Mouse (Mus musculus): Measurements from ENCODE around the gene Parp8. TPM values are rescaled to one million over a fixed set of nuclear protein-coding genes. Genes with fewer than 3 reads are reported as not detected.
A peak's percentile ranks its signal among the peaks of the same experiment; 100 is the strongest.

Gene Parp8
- polyA plus RNA-seq, 1 experiment from 2014 or later, result 18.3 TPM

- Histone ChIP-seq H3K4me1 (ENCODE audit: control insufficient read depth, insufficient read depth, low read length) (no peaks in the 10 kb centered on the region), H3K36me3 (ENCODE audit: control insufficient read depth, insufficient read depth, low read length) (no peaks in the 10 kb centered on the region), H3K4me2 (ENCODE audit: low read depth, severe bottlenecking) (no peak overlapping the region), H3K9me3 (ENCODE audit: control insufficient read depth, low read length) (no peaks in the 10 kb centered on the region), H3K27me3 (ENCODE audit: control insufficient read depth, insufficient read depth, low read length) (no peaks in the 10 kb centered on the region), H3K9ac (ENCODE audit: low read length) (no peak overlapping the region), H3K27ac (replicated peaks; ENCODE audit: low read depth, low read length) (no peak overlapping the region), H3K4me3 (ENCODE audit: low read depth, low read length) (no peak overlapping the region)
- ATAC-seq (ENCODE audit: insufficient number of reproducible peaks, low FRiP score, low TSS enrichment, low read depth) (no peak), DNase-seq (ENCODE audit: low spot score) (no peak)
- 94% methylated on average over 5 of the region's 5 CpGs for WGBS
Observed at GRCm38 (mm10) chr13:116903394-116903793, 121.9 kb downstream of the Parp8 start.

GRCm38 (mm10) chr13:116898395-116898794 lies 126.9 kb downstream of the Parp8 start:
- Histone ChIP-seq H3K4me3 (ENCODE audit: low read depth, low read length) (no peak overlapping the region), H3K9ac (ENCODE audit: low read length) (no peak overlapping the region), H3K27ac (replicated peaks; ENCODE audit: low read depth, low read length) (no peak overlapping the region), H3K27me3 (ENCODE audit: control insufficient read depth, insufficient read depth, low read length) (no peaks in the 10 kb centered on the region), H3K4me2 (ENCODE audit: low read depth, severe bottlenecking) (no peak overlapping the region), H3K4me1 (ENCODE audit: control insufficient read depth, insufficient read depth, low read length) (no peaks in the 10 kb centered on the region), H3K36me3 (ENCODE audit: control insufficient read depth, insufficient read depth, low read length) (no peaks in the 10 kb centered on the region), H3K9me3 (ENCODE audit: control insufficient read depth, low read length) (no peaks in the 10 kb centered on the region)
- WGBS, result 90% methylated on average over 5 of the region's 5 CpGs
- no peak for DNase-seq (ENCODE audit: low spot score)
- ATAC-seq (ENCODE audit: insufficient number of reproducible peaks, low FRiP score, low TSS enrichment, low read depth), result no peak

- WGBS, result 90% methylated on average over 1 of the region's 1 CpGs
- H3K27ac ChIP-seq (replicated peaks; ENCODE audit: low read depth, low read length), result no peak overlapping the region
- ATAC-seq (ENCODE audit: insufficient number of reproducible peaks, low FRiP score, low TSS enrichment, low read depth) (no peak), DNase-seq (ENCODE audit: low spot score) (no peak)
- H3K4me1 ChIP-seq (ENCODE audit: control insufficient read depth, insufficient read depth, low read length), result no peaks in the 10 kb centered on the region
- no peak overlapping the region for H3K4me3 ChIP-seq (ENCODE audit: low read depth, low read length)
- H3K9me3 ChIP-seq (ENCODE audit: control insufficient read depth, low read length), result no peaks in the 10 kb centered on the region
- H3K36me3 ChIP-seq (ENCODE audit: control insufficient read depth, insufficient read depth, low read length), result no peaks in the 10 kb centered on the region
- H3K9ac ChIP-seq (ENCODE audit: low read length), result no peak overlapping the region
- no peak overlapping the region for H3K4me2 ChIP-seq (ENCODE audit: low read depth, severe bottlenecking)
- no peaks in the 10 kb centered on the region for H3K27me3 ChIP-seq (ENCODE audit: control insufficient read depth, insufficient read depth, low read length)
Observed at GRCm38 (mm10) chr13:116897711-116898110, 127.6 kb downstream of the Parp8 start.

GRCm38 (mm10) chr13:116884422-116884942 lies 140.9 kb downstream of the Parp8 start:
- 58% methylated on average over 9 of the region's 9 CpGs for WGBS

GRCm38 (mm10) chr13:116882226-116882625 lies 143.1 kb downstream of the Parp8 start:
- no peak for DNase-seq (ENCODE audit: low spot score)
- WGBS, result 89% methylated on average over 7 of the region's 7 CpGs
- no peak for ATAC-seq (ENCODE audit: insufficient number of reproducible peaks, low FRiP score, low TSS enrichment, low read depth)

More at GRCm38 (mm10) chr13:116884422-116884942, 140.9 kb downstream of the Parp8 start:
- Histone ChIP-seq H3K4me2 (ENCODE audit: low read depth, severe bottlenecking) (no peak overlapping the region), H3K9ac (ENCODE audit: low read length) (no peak overlapping the region), H3K4me1 (ENCODE audit: control insufficient read depth, insufficient read depth, low read length) (no peaks in the 10 kb centered on the region), H3K4me3 (ENCODE audit: low read depth, low read length) (no peak overlapping the region), H3K27me3 (ENCODE audit: control insufficient read depth, insufficient read depth, low read length) (no peaks in the 10 kb centered on the region), H3K27ac (replicated peaks; ENCODE audit: low read depth, low read length) (no peak overlapping the region), H3K9me3 (ENCODE audit: control insufficient read depth, low read length) (no peaks in the 10 kb centered on the region), H3K36me3 (ENCODE audit: control insufficient read depth, insufficient read depth, low read length) (no peaks in the 10 kb centered on the region)
- ATAC-seq (ENCODE audit: insufficient number of reproducible peaks, low FRiP score, low TSS enrichment, low read depth), result peak; percentile 38; the same call in 1 of the 2 replicates
- DNase-seq (ENCODE audit: low spot score), result no peak

GRCm38 (mm10) chr13:116879580-116880192 lies 145.7 kb downstream of the Parp8 start:
- Histone ChIP-seq H3K9me3 (ENCODE audit: control insufficient read depth, low read length) (no peaks in the 10 kb centered on the region), H3K4me1 (ENCODE audit: control insufficient read depth, insufficient read depth, low read length) (no peaks in the 10 kb centered on the region), H3K9ac (ENCODE audit: low read length) (no peak overlapping the region), H3K27me3 (ENCODE audit: control insufficient read depth, insufficient read depth, low read length) (no peaks in the 10 kb centered on the region), H3K36me3 (ENCODE audit: control insufficient read depth, insufficient read depth, low read length) (no peaks in the 10 kb centered on the region), H3K4me2 (ENCODE audit: low read depth, severe bottlenecking) (no peak overlapping the region), H3K27ac (replicated peaks; ENCODE audit: low read depth, low read length) (no peak overlapping the region), H3K4me3 (ENCODE audit: low read depth, low read length) (no peak overlapping the region)
- ATAC-seq (ENCODE audit: insufficient number of reproducible peaks, low FRiP score, low TSS enrichment, low read depth) (no peak), DNase-seq (ENCODE audit: low spot score) (no peak)
- 89% methylated on average over 10 of the region's 10 CpGs for WGBS

More at GRCm38 (mm10) chr13:116882226-116882625, 143.1 kb downstream of the Parp8 start:
- H3K4me1 ChIP-seq (ENCODE audit: control insufficient read depth, insufficient read depth, low read length), result no peaks in the 10 kb centered on the region
- H3K36me3 ChIP-seq (ENCODE audit: control insufficient read depth, insufficient read depth, low read length), result no peaks in the 10 kb centered on the region
- H3K27ac ChIP-seq (replicated peaks; ENCODE audit: low read depth, low read length), result no peak overlapping the region
- H3K9ac ChIP-seq (ENCODE audit: low read length), result no peak overlapping the region
- no peak overlapping the region for H3K4me3 ChIP-seq (ENCODE audit: low read depth, low read length)
- H3K4me2 ChIP-seq (ENCODE audit: low read depth, severe bottlenecking), result no peak overlapping the region
- no peaks in the 10 kb centered on the region for H3K27me3 ChIP-seq (ENCODE audit: control insufficient read depth, insufficient read depth, low read length)
- H3K9me3 ChIP-seq (ENCODE audit: control insufficient read depth, low read length), result no peaks in the 10 kb centered on the region

GRCm38 (mm10) chr13:116870221-116870620 lies 155.1 kb downstream of the Parp8 start:
- ATAC-seq (ENCODE audit: insufficient number of reproducible peaks, low FRiP score, low TSS enrichment, low read depth) (no peak), DNase-seq (ENCODE audit: low spot score) (no peak)
- H3K9ac ChIP-seq (ENCODE audit: low read length), result no peak overlapping the region
- H3K9me3 ChIP-seq (ENCODE audit: control insufficient read depth, low read length), result no peaks in the 10 kb centered on the region
- no peaks in the 10 kb centered on the region for H3K27me3 ChIP-seq (ENCODE audit: control insufficient read depth, insufficient read depth, low read length)
- H3K4me3 ChIP-seq (ENCODE audit: low read depth, low read length), result no peak overlapping the region
- H3K36me3 ChIP-seq (ENCODE audit: control insufficient read depth, insufficient read depth, low read length), result peaks cover 2% of the 10 kb centered on the region; the same call in 1 of the 2 replicates
- H3K27ac ChIP-seq (replicated peaks; ENCODE audit: low read depth, low read length), result no peak overlapping the region
- no peak overlapping the region for H3K4me2 ChIP-seq (ENCODE audit: low read depth, severe bottlenecking)
- 67% methylated on average over 1 of the region's 1 CpGs for WGBS
- H3K4me1 ChIP-seq (ENCODE audit: control insufficient read depth, insufficient read depth, low read length), result no peaks in the 10 kb centered on the region

- H3K27ac ChIP-seq (replicated peaks; ENCODE audit: low read depth, low read length), result no peak overlapping the region
- no peaks in the 10 kb centered on the region for H3K9me3 ChIP-seq (ENCODE audit: control insufficient read depth, low read length)
- WGBS, result 88% methylated on average over 5 of the region's 5 CpGs
- ATAC-seq (ENCODE audit: insufficient number of reproducible peaks, low FRiP score, low TSS enrichment, low read depth) (no peak), DNase-seq (ENCODE audit: low spot score) (no peak)
- H3K4me1 ChIP-seq (ENCODE audit: control insufficient read depth, insufficient read depth, low read length), result no peaks in the 10 kb centered on the region
- no peaks in the 10 kb centered on the region for H3K36me3 ChIP-seq (ENCODE audit: control insufficient read depth, insufficient read depth, low read length)
- H3K4me2 ChIP-seq (ENCODE audit: low read depth, severe bottlenecking), result no peak overlapping the region
- no peak overlapping the region for H3K9ac ChIP-seq (ENCODE audit: low read length)
- no peaks in the 10 kb centered on the region for H3K27me3 ChIP-seq (ENCODE audit: control insufficient read depth, insufficient read depth, low read length)
- H3K4me3 ChIP-seq (ENCODE audit: low read depth, low read length), result no peak overlapping the region
Observed at GRCm38 (mm10) chr13:116843937-116844336, 181.4 kb downstream of the Parp8 start.

GRCm38 (mm10) chr13:116830984-116831383 lies 194.4 kb downstream of the Parp8 start:
- H3K9ac ChIP-seq (ENCODE audit: low read length), result no peak overlapping the region
- H3K9me3 ChIP-seq (ENCODE audit: control insufficient read depth, low read length), result no peaks in the 10 kb centered on the region
- H3K4me1 ChIP-seq (ENCODE audit: control insufficient read depth, insufficient read depth, low read length), result no peaks in the 10 kb centered on the region
- DNase-seq (ENCODE audit: low spot score), result no peak
- ATAC-seq (ENCODE audit: insufficient number of reproducible peaks, low FRiP score, low TSS enrichment, low read depth), result no peak
- no peak overlapping the region for H3K4me2 ChIP-seq (ENCODE audit: low read depth, severe bottlenecking)
- no peak overlapping the region for H3K27ac ChIP-seq (replicated peaks; ENCODE audit: low read depth, low read length)
- no peak overlapping the region for H3K4me3 ChIP-seq (ENCODE audit: low read depth, low read length)
- no peaks in the 10 kb centered on the region for H3K36me3 ChIP-seq (ENCODE audit: control insufficient read depth, insufficient read depth, low read length)
- H3K27me3 ChIP-seq (ENCODE audit: control insufficient read depth, insufficient read depth, low read length), result no peaks in the 10 kb centered on the region
